Mouse (Mus musculus) embryonic fibroblast, embryonic 13.5 days (primary cell): ENCODE results near the gene Adap1.

ENCODE experiments used
- CTCF ChIP-seq: IDR thresholded peaks from 2 replicates; pipeline ENCODE4 v1.5.1; 2011; ENCODE audit warnings: mild to moderate bottlenecking, control low read depth, low read length, moderate library complexity, borderline replicate concordance; ENCODE audit not compliant: insufficient read depth
- POLR2A ChIP-seq: IDR thresholded peaks from 2 replicates; pipeline ENCODE4 v1.6.1; 2011; ENCODE audit warnings: low read depth, mild to moderate bottlenecking, control low read depth, low read length, moderate library complexity

- no peak for TF ChIP-seq CTCF
- no peak for TF ChIP-seq POLR2A
Observed at GRCm38 (mm10) chr5:139352317-139352716, 26.9 kb upstream of the Adap1 start, which contains the start of gene Cyp2w1.
